Mouse (Mus musculus) neural tube, embryonic 14.5 days (tissue): ENCODE measurements around the gene Rpl31. TPM values are rescaled to one million over a fixed set of nuclear protein-coding genes. Genes with fewer than 3 reads are reported as not detected.

Experiments
- ATAC-seq: fragments of 200-750 bp; cut with Nextera tagmentation; 2 replicates; pipeline ENCODE4 v1.8.0; 2017; ENCODE audit warnings: low read depth, mild to moderate bottlenecking, moderate TSS enrichment, moderate library complexity
- H3K27ac ChIP-seq: fragments of 300-500 bp; sonication (generic); 2 replicates; pipeline ENCODE4 v1.5.1; 2014; ENCODE audit warnings: low read depth, mild to moderate bottlenecking, control low read depth, low read length, moderate library complexity, mixed read lengths
- H3K27me3 ChIP-seq: fragments of 300-500 bp; sonication (generic); 2 replicates; pipeline ENCODE4 v1.6.1; 2014; ENCODE audit warnings: low read length; ENCODE audit not compliant: control insufficient read depth, insufficient read depth
- H3K36me3 ChIP-seq: fragments of 300-500 bp; sonication (generic); 2 replicates; pipeline ENCODE4 v1.6.1; 2014; ENCODE audit warnings: low read length, mixed read lengths; ENCODE audit not compliant: control insufficient read depth, insufficient read depth
- H3K4me1 ChIP-seq: fragments of 300-500 bp; sonication (generic); 2 replicates; pipeline ENCODE4 v1.6.1; 2014; ENCODE audit warnings: low read length; ENCODE audit not compliant: control insufficient read depth, insufficient read depth
- H3K4me2 ChIP-seq: fragments of 300-500 bp; sonication (generic); 2 replicates; pipeline ENCODE4 v1.6.1; 2014; ENCODE audit warnings: mild to moderate bottlenecking, low read depth, low read length, control low read depth
- H3K4me3 ChIP-seq: fragments of 300-500 bp; sonication (generic); 2 replicates; pipeline ENCODE4 v1.5.1; 2014; ENCODE audit warnings: low read depth, low read length, control low read depth, mixed read lengths
- H3K9ac ChIP-seq: fragments of 300-500 bp; sonication (generic); replicated peaks from 2 replicates; pipeline ENCODE4 v1.6.1; 2014; ENCODE audit warnings: low read depth, mild to moderate bottlenecking, control low read depth, low read length, mixed read lengths
- H3K9me3 ChIP-seq: fragments of 300-500 bp; sonication (generic); 2 replicates; pipeline ENCODE4 v1.6.1; 2016; ENCODE audit warnings: low read length; ENCODE audit not compliant: control insufficient read depth
- WGBS: fragments of 180-500 bp; shearing (Covaris S2); extraction: QIAGEN DNeasy Blood & Tissue Kit; methylation state at CpG from one replicate; pipeline ENCODE4 v1.1.7; 2014; 5-methylcytosine and 5-hydroxymethylcytosine counted together
- polyA plus RNA-seq: library from polyadenylated mRNA; unstranded; fragments of >200 nt; fragmentation: Nextera tagmentation; extraction: Ambion mirVana; gene quantifications from 2 replicates; pipeline ENCODE4 v1.2.1, GENCODE M21; 2014

Rpl31 gene
- polyA plus RNA-seq, 1 experiment from 2014 or later, result 385 TPM

- Histone ChIP-seq H3K9me3 (no peaks in the 10 kb centered on the region), H3K27me3 (no peaks in the 10 kb centered on the region), H3K36me3 (no peaks in the 10 kb centered on the region; the same call in 1 of the 2 replicates), H3K4me2 (no peak overlapping the region), H3K9ac (no peak overlapping the region), H3K4me3 (no peak overlapping the region), H3K4me1 (no peaks in the 10 kb centered on the region), H3K27ac (no peak overlapping the region)
- WGBS, result 65% methylated on average over 4 of the region's 4 CpGs
- ATAC-seq, result no peak
Observed at GRCm38 (mm10) chr1:39399228-39399627, 31.6 kb downstream of the Rpl31 start.

- no peaks in the 10 kb centered on the region for H3K4me1 ChIP-seq
- no peak overlapping the region for H3K9ac ChIP-seq
- no peak overlapping the region for H3K4me2 ChIP-seq
- 94% methylated on average over 3 of the region's 3 CpGs for WGBS
- no peaks in the 10 kb centered on the region for H3K9me3 ChIP-seq
- H3K4me3 ChIP-seq, result no peak overlapping the region
- no peaks in the 10 kb centered on the region; the same call in 1 of the 2 replicates for H3K36me3 ChIP-seq
- ATAC-seq, result no peak
- no peaks in the 10 kb centered on the region for H3K27me3 ChIP-seq
- no peak overlapping the region for H3K27ac ChIP-seq
Observed at GRCm38 (mm10) chr1:39400173-39400572, 32.5 kb downstream of the Rpl31 start.

- H3K36me3 ChIP-seq, result no peaks in the 10 kb centered on the region; the same call in 1 of the 2 replicates
- WGBS, result 83% methylated on average over 4 of the region's 4 CpGs
- no peak overlapping the region for H3K4me3 ChIP-seq
- no peaks in the 10 kb centered on the region for H3K4me1 ChIP-seq
- H3K9ac ChIP-seq, result no peak overlapping the region
- H3K27ac ChIP-seq, result no peak overlapping the region
- ATAC-seq, result no peak
- H3K27me3 ChIP-seq, result no peaks in the 10 kb centered on the region
- no peaks in the 10 kb centered on the region for H3K9me3 ChIP-seq
- H3K4me2 ChIP-seq, result no peak overlapping the region
Observed at GRCm38 (mm10) chr1:39407108-39407507, 39.5 kb downstream of the Rpl31 start.

DNA sequence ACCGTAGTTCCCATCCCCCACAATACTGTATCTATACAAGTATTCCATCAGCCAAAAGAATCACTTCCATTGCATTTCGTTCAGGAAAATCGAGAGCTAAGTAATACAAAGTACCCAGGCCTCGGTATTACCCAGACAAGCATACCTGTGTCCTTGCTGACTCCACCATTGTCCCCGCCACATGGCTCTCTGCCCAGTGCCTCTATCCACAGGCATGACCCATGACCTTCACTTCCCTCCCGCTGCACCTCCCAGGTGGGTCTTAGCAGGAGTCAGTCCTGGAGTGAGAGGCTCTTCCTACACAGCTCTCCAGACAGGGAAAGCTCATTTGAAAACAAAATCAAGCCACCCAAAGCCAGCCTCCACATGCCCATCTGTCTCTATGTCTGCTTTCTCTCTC, 40.5 kb downstream of the Rpl31 start:
- no peaks in the 10 kb centered on the region for H3K4me1 ChIP-seq
- no peaks in the 10 kb centered on the region for H3K9me3 ChIP-seq
- no peak overlapping the region for H3K4me3 ChIP-seq
- no peak overlapping the region for H3K27ac ChIP-seq
- no peak overlapping the region for H3K9ac ChIP-seq
- no peak for ATAC-seq
- WGBS, result 90% methylated on average over 6 of the region's 6 CpGs
- H3K27me3 ChIP-seq, result no peaks in the 10 kb centered on the region
- no peak overlapping the region for H3K4me2 ChIP-seq
- no peaks in the 10 kb centered on the region for H3K36me3 ChIP-seq

DNA sequence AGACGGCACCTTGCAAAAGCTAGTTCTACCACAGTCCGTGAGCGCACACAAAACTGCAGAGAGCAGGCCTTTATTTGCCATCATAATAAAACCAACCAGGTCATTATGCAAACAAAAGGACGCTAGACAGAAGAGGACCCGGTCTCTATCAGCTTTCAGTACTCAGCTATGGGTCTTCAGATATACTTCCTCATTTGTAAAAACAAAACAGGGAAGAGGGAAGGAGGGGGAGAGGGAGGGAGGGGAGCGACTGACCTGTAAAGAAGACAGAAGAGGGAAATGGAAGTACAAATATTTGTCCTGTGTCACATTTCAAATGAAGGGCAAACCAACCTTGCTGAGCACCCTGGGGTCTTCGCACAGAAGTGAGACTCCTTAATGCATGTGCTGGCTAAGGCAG, 41.0 kb downstream of the Rpl31 start:
- H3K27ac ChIP-seq, result no peak overlapping the region
- no peak overlapping the region for H3K4me3 ChIP-seq
- 55% methylated on average over 7 of the region's 7 CpGs for WGBS
- ATAC-seq, result no peak
- no peaks in the 10 kb centered on the region for H3K27me3 ChIP-seq
- no peak overlapping the region for H3K4me2 ChIP-seq
- no peak overlapping the region for H3K9ac ChIP-seq
- no peaks in the 10 kb centered on the region for H3K4me1 ChIP-seq
- H3K36me3 ChIP-seq, result no peaks in the 10 kb centered on the region
- no peaks in the 10 kb centered on the region for H3K9me3 ChIP-seq

DNA sequence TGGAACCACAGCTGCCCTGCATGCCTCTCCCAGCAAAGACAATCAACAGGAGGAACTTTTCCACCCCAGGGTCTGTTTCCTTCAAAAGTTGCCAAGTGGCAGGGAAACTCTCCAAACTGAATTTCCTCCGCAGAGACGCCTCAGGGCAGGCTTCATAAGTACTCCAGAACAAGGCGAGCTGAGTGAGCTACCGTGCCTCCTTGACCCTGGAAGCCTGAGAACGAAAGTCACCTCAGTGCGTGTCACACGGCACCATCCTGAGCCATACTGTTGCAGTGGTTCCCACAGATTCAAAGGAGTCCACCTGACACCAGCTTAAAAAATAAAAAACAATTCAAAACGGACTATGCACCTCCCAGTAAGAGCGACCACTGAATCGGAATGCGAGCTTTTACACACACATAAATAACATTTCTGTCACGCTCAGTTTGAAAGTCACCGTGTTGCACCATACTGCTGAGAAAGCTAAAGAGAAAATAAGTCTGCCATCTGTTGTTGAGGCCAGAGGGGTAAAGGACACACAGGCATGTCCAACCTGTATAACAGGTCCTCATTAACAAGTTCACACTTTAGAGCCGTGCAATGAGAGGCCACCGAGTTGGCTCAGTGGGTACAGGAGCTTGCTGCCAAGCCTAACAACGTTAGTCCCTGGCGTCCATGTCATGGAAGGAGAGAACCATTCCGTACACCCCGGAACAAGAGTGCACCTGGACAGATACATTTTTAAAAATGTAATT, 42.6 kb downstream of the Rpl31 start:
- Histone ChIP-seq H3K27me3 (no peaks in the 10 kb centered on the region), H3K27ac (no peak overlapping the region), H3K4me2 (no peak overlapping the region), H3K9ac (no peak overlapping the region), H3K36me3 (no peaks in the 10 kb centered on the region), H3K4me3 (no peak overlapping the region), H3K4me1 (no peaks in the 10 kb centered on the region), H3K9me3 (no peaks in the 10 kb centered on the region)
- WGBS, result 62% methylated on average over 19 of the region's 19 CpGs
- no peak for ATAC-seq

DNA sequence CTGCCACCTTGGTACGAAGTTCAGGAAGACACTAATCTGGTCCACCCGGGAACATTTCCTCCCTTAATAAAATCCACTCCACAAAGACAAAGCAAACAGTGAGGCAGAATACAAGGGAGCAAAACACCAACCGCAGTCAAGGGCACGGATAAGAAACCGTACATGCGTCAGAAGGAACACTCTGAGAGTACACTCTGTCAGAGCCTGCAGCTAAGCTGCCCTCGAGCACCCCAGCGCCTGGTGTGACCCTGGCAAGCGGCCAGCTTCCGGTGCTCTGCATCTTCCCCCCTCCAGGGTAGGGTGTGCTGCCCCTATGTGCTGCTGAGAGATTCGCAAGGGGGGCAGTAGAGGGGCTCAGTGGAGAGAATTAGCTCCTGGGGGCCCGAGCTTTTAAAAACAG, 50.2 kb downstream of the Rpl31 start:
- Histone ChIP-seq H3K27me3 (no peaks in the 10 kb centered on the region), H3K4me3 (no peak overlapping the region), H3K4me1 (no peaks in the 10 kb centered on the region), H3K9ac (no peak overlapping the region), H3K9me3 (no peaks in the 10 kb centered on the region), H3K27ac (no peak overlapping the region), H3K4me2 (no peak overlapping the region), H3K36me3 (no peaks in the 10 kb centered on the region)
- no peak for ATAC-seq
- WGBS, result 37% methylated on average over 12 of the region's 12 CpGs

DNA sequence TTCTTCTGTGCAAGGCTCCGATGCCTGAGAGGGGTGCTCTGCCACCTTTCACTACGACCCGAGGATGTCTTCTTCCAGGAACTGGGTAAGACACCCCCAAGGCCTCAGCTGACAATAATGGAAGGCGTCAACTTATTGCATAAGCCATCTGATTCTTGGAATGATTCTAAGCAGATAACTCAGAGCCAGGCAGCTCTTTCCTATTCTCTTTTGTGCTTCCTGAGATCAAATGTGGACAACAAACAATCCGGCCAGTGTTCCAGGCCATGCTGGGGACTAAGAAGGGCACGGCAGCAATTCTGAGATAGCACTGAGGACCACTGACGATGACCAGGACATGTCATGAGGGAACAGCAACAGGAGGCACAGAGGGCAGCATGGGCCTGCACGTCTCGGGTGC, 51.2 kb downstream of the Rpl31 start:
- no peaks in the 10 kb centered on the region for H3K27me3 ChIP-seq
- H3K4me3 ChIP-seq, result no peak overlapping the region
- H3K9me3 ChIP-seq, result no peaks in the 10 kb centered on the region
- H3K4me2 ChIP-seq, result no peak overlapping the region
- no peaks in the 10 kb centered on the region for H3K36me3 ChIP-seq
- H3K4me1 ChIP-seq, result no peaks in the 10 kb centered on the region
- ATAC-seq, result no peak
- H3K27ac ChIP-seq, result no peak overlapping the region
- WGBS, result 89% methylated on average over 9 of the region's 9 CpGs
- no peak overlapping the region for H3K9ac ChIP-seq

DNA sequence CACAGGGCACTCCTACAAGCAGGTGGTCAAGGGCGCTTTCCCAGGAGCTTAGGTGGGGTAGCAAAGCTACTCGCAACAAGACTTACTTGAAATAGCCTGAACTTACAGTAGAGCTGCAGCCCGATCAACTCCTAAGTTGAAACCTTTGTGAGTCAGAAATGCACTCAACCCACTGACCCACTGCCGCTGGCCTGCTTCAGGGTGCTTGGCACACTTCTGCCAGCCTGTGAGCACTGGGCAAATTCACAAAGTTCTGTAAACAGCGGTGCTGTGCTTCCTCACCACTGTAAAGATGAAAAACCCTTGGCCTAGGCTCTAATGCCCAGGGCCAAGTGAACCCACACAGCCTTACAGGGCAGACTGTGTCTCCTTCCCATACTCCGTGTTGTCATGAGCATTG, 53.3 kb downstream of the Rpl31 start:
- H3K4me1 ChIP-seq, result no peaks in the 10 kb centered on the region
- no peaks in the 10 kb centered on the region for H3K27me3 ChIP-seq
- no peak for ATAC-seq
- H3K36me3 ChIP-seq, result no peaks in the 10 kb centered on the region
- no peak overlapping the region for H3K4me3 ChIP-seq
- H3K4me2 ChIP-seq, result no peak overlapping the region
- no peak overlapping the region for H3K27ac ChIP-seq
- H3K9me3 ChIP-seq, result no peaks in the 10 kb centered on the region
- H3K9ac ChIP-seq, result no peak overlapping the region
- 90% methylated on average over 6 of the region's 6 CpGs for WGBS
